In the genomic region with DNA sequence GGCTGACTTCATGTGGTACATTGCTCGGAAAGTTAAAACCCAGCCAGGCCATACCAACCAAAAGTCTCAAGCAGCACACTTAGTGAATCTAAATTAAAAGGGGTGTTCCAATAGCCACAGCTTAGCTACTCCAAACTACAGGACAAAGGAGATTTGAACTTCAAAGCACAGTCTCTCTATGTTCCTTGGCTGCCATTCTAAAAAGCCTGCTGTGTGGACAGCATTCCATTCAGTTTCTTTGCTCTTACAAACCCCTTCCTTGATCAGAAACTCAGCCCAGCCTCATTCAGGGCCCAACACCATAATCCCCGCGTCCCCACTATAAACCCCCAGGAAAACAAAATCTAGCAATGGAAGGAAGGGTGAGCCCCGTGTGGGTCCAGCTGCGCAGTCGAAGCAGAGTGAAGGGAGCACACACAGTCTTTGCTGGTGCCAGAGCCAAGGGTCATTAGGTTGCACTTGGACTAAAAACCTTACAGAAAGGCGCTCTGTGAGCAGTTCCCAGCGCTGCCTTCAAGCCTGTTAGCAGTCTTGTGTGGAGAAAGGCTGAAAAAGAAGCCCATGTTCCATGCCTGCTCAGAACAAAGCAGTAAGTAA, we compare ENCODE assay signal across 24 mouse cellular contexts. TPM values are rescaled to one million over a fixed set of nuclear protein-coding genes. Genes with fewer than 3 reads are reported as not detected.
DNase-seq lines count a peak whose midpoint lies in the region; ATAC-seq and TF ChIP-seq lines count a peak whose summit lies in the region.
"Had no signal": no experiment of that assay in that cellular context is flagged by ENCODE, and none has a peak within 500 bp of the region (broad histone marks: within the 10 kb centered on the region; RNA-seq: fewer than 3 reads in every experiment).

No protein-coding gene starts in this region.

- no peak for TF ChIP-seq CTCF in hindbrain, postnatal 0 days (IDR thresholded peaks at IDR 0.05; ENCODE audit: low read depth)

- H3K9me3 ChIP-seq in hindbrain, postnatal 0 days (ENCODE audit: low read length), result no peaks in the 10 kb centered on the region
- H3K9me3 ChIP-seq in hindbrain, embryonic 14.5 days (ENCODE audit: control insufficient read depth, low read length), result no peaks in the 10 kb centered on the region
- H3K9me3 ChIP-seq in ES-E14 (ENCODE audit: control insufficient read depth, insufficient read depth, low read depth, low read length), result no peaks in the 10 kb centered on the region
- H3K9me3 ChIP-seq in midbrain, embryonic 14.5 days (ENCODE audit: control insufficient read depth, low read length), result no peaks in the 10 kb centered on the region
- no peaks in the 10 kb centered on the region for H3K9me3 ChIP-seq in liver, embryonic 12.5 days (replicated peaks)
- H3K9me3 ChIP-seq: embryonic facial prominence, embryonic 13.5 days; heart, embryonic 10.5 days; heart, embryonic 15.5 days; limb, embryonic 13.5 days; neural tube, embryonic 15.5 days; stomach, embryonic 15.5 days had no signal

- no peaks in the 10 kb centered on the region for H3K27me3 ChIP-seq in hindbrain, postnatal 0 days (ENCODE audit: insufficient read depth, low read length)
- no peaks in the 10 kb centered on the region for H3K27me3 ChIP-seq in hindbrain, embryonic 14.5 days (ENCODE audit: control insufficient read depth, insufficient read depth, low read length)
- H3K27me3 ChIP-seq in midbrain, embryonic 14.5 days (ENCODE audit: control insufficient read depth, insufficient read depth, low read length), result no peaks in the 10 kb centered on the region
- no peaks in the 10 kb centered on the region for H3K27me3 ChIP-seq in liver, embryonic 12.5 days (replicated peaks)
- H3K27me3 ChIP-seq: embryonic facial prominence, embryonic 13.5 days; heart, embryonic 15.5 days; limb, embryonic 13.5 days; neural tube, embryonic 15.5 days; stomach, embryonic 15.5 days had no signal

- H3K27ac ChIP-seq in hindbrain, postnatal 0 days, result no peak overlapping the region
- no peak overlapping the region for H3K27ac ChIP-seq in hindbrain, embryonic 14.5 days
- H3K27ac ChIP-seq in ES-E14 (ENCODE audit: insufficient read depth, low read depth, low read length, poor library complexity, severe bottlenecking), result no peak overlapping the region
- H3K27ac ChIP-seq in midbrain, embryonic 14.5 days (replicated peaks; ENCODE audit: low read depth, low read length), result no peak overlapping the region
- H3K27ac ChIP-seq in liver, embryonic 12.5 days, result no peak overlapping the region
- H3K27ac ChIP-seq: embryonic facial prominence, embryonic 13.5 days; heart, embryonic 10.5 days; heart, embryonic 15.5 days; limb, embryonic 13.5 days; macrophage; neural tube, embryonic 15.5 days; stomach, embryonic 15.5 days had no signal

- in situ Hi-C loops in ES-E14 (cut with MboI; ENCODE audit: low sequenced_read_pairs in 2 of 2, unreplicated experiment in 2 of 2), result no loop called here

- DNase-seq in hindbrain, postnatal 0 days (ENCODE audit: low spot score), result peak; percentile 12
- DNase-seq in hindbrain, embryonic 14.5 days (ENCODE audit: low spot score), result no peak
- DNase-seq in ES-E14 (ENCODE audit: low read depth, low spot score) (peak; percentile 9), R1 (ENCODE audit: low read depth, low spot score) (peak; percentile 66)
- peak; percentile 19 for DNase-seq in midbrain, embryonic 14.5 days
- no peak for DNase-seq in adrenal gland, adult 8-10 months
- DNase-seq: B cell, adult 2 months; cerebellum, adult 11-12 months; gastrocnemius, postnatal 10 days; kidney, adult 11 months; kidney, postnatal 14 days; liver, postnatal 0 days; retina, postnatal 1 day; right cerebral cortex, postnatal 25 days; thymus, postnatal 25 days had no signal

- H3K4me3 ChIP-seq in hindbrain, postnatal 0 days (ENCODE audit: low read length), result no peak overlapping the region
- no peak overlapping the region for H3K4me3 ChIP-seq in hindbrain, embryonic 14.5 days (replicated peaks; ENCODE audit: low read length)
- no peak overlapping the region for H3K4me3 ChIP-seq in ES-E14 (ENCODE audit: insufficient read depth in 1 of 2, low read depth in 1 of 2, low read length in 2 of 2, poor library complexity in 1 of 2, severe bottlenecking in 1 of 2)
- no peak overlapping the region for H3K4me3 ChIP-seq in midbrain, embryonic 14.5 days (replicated peaks; ENCODE audit: low read depth, low read length)
- H3K4me3 ChIP-seq in liver, embryonic 12.5 days, result no peak overlapping the region
- H3K4me3 ChIP-seq: embryonic facial prominence, embryonic 13.5 days; heart, embryonic 10.5 days; heart, embryonic 15.5 days; limb, embryonic 13.5 days; neural tube, embryonic 15.5 days; stomach, embryonic 15.5 days had no signal

- peaks cover 45% of the 10 kb centered on the region for H3K36me3 ChIP-seq in hindbrain, postnatal 0 days (ENCODE audit: insufficient read depth, low read length)
- H3K36me3 ChIP-seq in hindbrain, embryonic 14.5 days (replicated peaks; ENCODE audit: control insufficient read depth, insufficient read depth), result peaks cover 83% of the 10 kb centered on the region
- H3K36me3 ChIP-seq in ES-E14 (ENCODE audit: control insufficient read depth, insufficient read depth, low read length, poor library complexity, severe bottlenecking), result peaks cover 49% of the 10 kb centered on the region
- H3K36me3 ChIP-seq in midbrain, embryonic 14.5 days (ENCODE audit: control insufficient read depth, insufficient read depth, low read length), result peaks cover 75% of the 10 kb centered on the region
- H3K36me3 ChIP-seq in liver, embryonic 12.5 days, result peaks cover 98% of the 10 kb centered on the region

- ATAC-seq in hindbrain, postnatal 0 days, result no peak
- ATAC-seq in hindbrain, embryonic 14.5 days (ENCODE audit: low FRiP score), result no peak
- ATAC-seq in midbrain, embryonic 14.5 days (ENCODE audit: low FRiP score, low TSS enrichment), result no peak
- no peak for ATAC-seq in liver, embryonic 12.5 days
- ATAC-seq: liver, postnatal 0 days had no signal

- H3K4me1 ChIP-seq in hindbrain, postnatal 0 days (ENCODE audit: insufficient read depth, low read length), result no peaks in the 10 kb centered on the region
- no peaks in the 10 kb centered on the region for H3K4me1 ChIP-seq in hindbrain, embryonic 14.5 days (replicated peaks; ENCODE audit: control insufficient read depth, insufficient read depth, low read length)
- no peaks in the 10 kb centered on the region for H3K4me1 ChIP-seq in ES-E14 (ENCODE audit: control insufficient read depth in 2 of 2, insufficient read depth in 2 of 2, low read length in 2 of 2, poor library complexity in 1 of 2)
- no peaks in the 10 kb centered on the region for H3K4me1 ChIP-seq in midbrain, embryonic 14.5 days (ENCODE audit: control insufficient read depth, insufficient read depth, low read length)
- H3K4me1 ChIP-seq in liver, embryonic 12.5 days, result 0 out of 2 replicates have a peak, but pooled peaks cover 9% of the 10 kb centered on the region
- H3K4me1 ChIP-seq: embryonic facial prominence, embryonic 13.5 days; heart, embryonic 10.5 days; heart, embryonic 15.5 days; limb, embryonic 13.5 days; neural tube, embryonic 15.5 days; stomach, embryonic 15.5 days had no signal

- 76% methylated on average over 8 of the region's 8 CpGs for WGBS in hindbrain, postnatal 0 days
- WGBS in hindbrain, embryonic 14.5 days, result 82% methylated on average over 8 of the region's 8 CpGs
- WGBS in midbrain, embryonic 14.5 days, result 32% methylated on average over 8 of the region's 8 CpGs
- WGBS in liver, embryonic 12.5 days (ENCODE audit: insufficient replicate concordance), result 94% methylated on average over 8 of the region's 8 CpGs

- no peak overlapping the region for H3K9ac ChIP-seq in hindbrain, postnatal 0 days (replicated peaks; ENCODE audit: low read length)
- no peak overlapping the region for H3K9ac ChIP-seq in hindbrain, embryonic 14.5 days
- no peak overlapping the region for H3K9ac ChIP-seq in ES-E14 (ENCODE audit: insufficient read depth, low read depth, low read length, poor library complexity, severe bottlenecking)
- no peak overlapping the region for H3K9ac ChIP-seq in midbrain, embryonic 14.5 days (replicated peaks; ENCODE audit: low read length)
- no peak overlapping the region for H3K9ac ChIP-seq in liver, embryonic 12.5 days
- H3K9ac ChIP-seq: embryonic facial prominence, embryonic 13.5 days; heart, embryonic 15.5 days; limb, embryonic 13.5 days; liver, postnatal 0 days; neural tube, embryonic 15.5 days; stomach, embryonic 15.5 days had no signal

- H3K4me2 ChIP-seq in hindbrain, postnatal 0 days (ENCODE audit: low read depth, low read length), result no peak overlapping the region
- no peak overlapping the region for H3K4me2 ChIP-seq in hindbrain, embryonic 14.5 days (replicated peaks)
- no peak overlapping the region for H3K4me2 ChIP-seq in midbrain, embryonic 14.5 days (ENCODE audit: low read length)
- no peak overlapping the region for H3K4me2 ChIP-seq in liver, embryonic 12.5 days
- H3K4me2 ChIP-seq: embryonic facial prominence, embryonic 13.5 days; heart, embryonic 15.5 days; limb, embryonic 13.5 days; liver, embryonic 11.5 days; neural tube, embryonic 15.5 days; stomach, embryonic 15.5 days had no signal

TF ChIP-seq in ES-E14, 5 proteins besides CTCF, POLR2A, EP300 and RAD21:
- TF ChIP-seq ZC3H11A (IDR thresholded peaks at IDR 0.05; ENCODE audit: borderline replicate concordance, low read depth, low read length), result no peak
- no peak for TF ChIP-seq CHD2 (IDR thresholded peaks at IDR 0.05; ENCODE audit: low read depth, low read length)
- no peak for TF ChIP-seq HCFC1 (IDR thresholded peaks at IDR 0.05; ENCODE audit: borderline replicate concordance, insufficient read depth, low read length)
- no peak for TF ChIP-seq MAFK (IDR thresholded peaks at IDR 0.05; ENCODE audit: insufficient read depth, low read depth, low read length)
- no peak for TF ChIP-seq ZNF384 (IDR thresholded peaks at IDR 0.05; ENCODE audit: low read depth, low read length)

RNA-seq across cellular contexts. Expression of a gene that starts 35.1 kb away (rescaled TPM):
- total RNA-seq in hindbrain, postnatal 0 days (2014; rRNA removed), result 20.4 and 29.4 TPM in 2 replicates
- 38.6 and 41.0 TPM in 2 replicates for polyA plus RNA-seq in hindbrain, postnatal 0 days (2015; fragmentation: Nextera tagmentation; extraction: Ambion mirVana)
- 43.1 and 45.8 TPM in 2 replicates for polyA plus RNA-seq in hindbrain, embryonic 14.5 days (2014; fragmentation: Nextera tagmentation; extraction: Ambion mirVana)
- total RNA-seq in ES-E14 (2012; rRNA removed), result 42.5 and 51.4 TPM in 2 replicates
- polyA plus RNA-seq in midbrain, embryonic 14.5 days (2014; fragmentation: Nextera tagmentation; extraction: Ambion mirVana), result 44.3 and 47.5 TPM in 2 replicates
- 72.3 and 73.6 TPM in 2 replicates for polyA plus RNA-seq in liver, embryonic 12.5 days (2016; fragmentation: Nextera tagmentation; extraction: Ambion mirVana)
- 10 to 100 TPM; 21.5 to 31.9 (median 26.0) TPM for total RNA-seq in adrenal gland, adult 8-10 months (2022)

Comparison
In these comparisons a context has a peak if more than half of its experiments do, and no peak if none do; other contexts are left out.
1. DNase-seq: peak in hindbrain, postnatal 0 days (single experiment), ES-E14 (single experiment), R1 (single experiment) and midbrain, embryonic 14.5 days (single experiment); none in hindbrain, embryonic 14.5 days (single experiment) and adrenal gland, adult 8-10 months (single experiment).